Mouse (Mus musculus) neural tube, embryonic 14.5 days (tissue): Measurements from ENCODE around the gene Tiam1. TPM values are rescaled to one million over a fixed set of nuclear protein-coding genes. Genes with fewer than 3 reads are reported as not detected.

Experiments used
- ATAC-seq: fragments of 200-750 bp; cut with Nextera tagmentation; 2 replicates; pipeline ENCODE4 v1.8.0; 2017; ENCODE audit warnings: low read depth, mild to moderate bottlenecking, moderate TSS enrichment, moderate library complexity
- H3K27ac ChIP-seq: fragments of 300-500 bp; sonication (generic); 2 replicates; pipeline ENCODE4 v1.5.1; 2014; ENCODE audit warnings: low read depth, mild to moderate bottlenecking, control low read depth, low read length, moderate library complexity, mixed read lengths
- H3K27me3 ChIP-seq: fragments of 300-500 bp; sonication (generic); 2 replicates; pipeline ENCODE4 v1.6.1; 2014; ENCODE audit warnings: low read length; ENCODE audit not compliant: control insufficient read depth, insufficient read depth
- H3K36me3 ChIP-seq: fragments of 300-500 bp; sonication (generic); 2 replicates; pipeline ENCODE4 v1.6.1; 2014; ENCODE audit warnings: low read length, mixed read lengths; ENCODE audit not compliant: control insufficient read depth, insufficient read depth
- H3K4me1 ChIP-seq: fragments of 300-500 bp; sonication (generic); 2 replicates; pipeline ENCODE4 v1.6.1; 2014; ENCODE audit warnings: low read length; ENCODE audit not compliant: control insufficient read depth, insufficient read depth
- H3K4me2 ChIP-seq: fragments of 300-500 bp; sonication (generic); 2 replicates; pipeline ENCODE4 v1.6.1; 2014; ENCODE audit warnings: mild to moderate bottlenecking, low read depth, low read length, control low read depth
- H3K4me3 ChIP-seq: fragments of 300-500 bp; sonication (generic); 2 replicates; pipeline ENCODE4 v1.5.1; 2014; ENCODE audit warnings: low read depth, low read length, control low read depth, mixed read lengths
- H3K9ac ChIP-seq: fragments of 300-500 bp; sonication (generic); replicated peaks from 2 replicates; pipeline ENCODE4 v1.6.1; 2014; ENCODE audit warnings: low read depth, mild to moderate bottlenecking, control low read depth, low read length, mixed read lengths
- H3K9me3 ChIP-seq: fragments of 300-500 bp; sonication (generic); 2 replicates; pipeline ENCODE4 v1.6.1; 2016; ENCODE audit warnings: low read length; ENCODE audit not compliant: control insufficient read depth
- WGBS: fragments of 180-500 bp; shearing (Covaris S2); extraction: QIAGEN DNeasy Blood & Tissue Kit; methylation state at CpG from one replicate; pipeline ENCODE4 v1.1.7; 2014; 5-methylcytosine and 5-hydroxymethylcytosine counted together
- polyA plus RNA-seq: library from polyadenylated mRNA; unstranded; fragments of >200 nt; fragmentation: Nextera tagmentation; extraction: Ambion mirVana; gene quantifications from 2 replicates; pipeline ENCODE4 v1.2.1, GENCODE M21; 2014

Gene Tiam1
- polyA plus RNA-seq, 1 experiment from 2014 or later, result 34.8 TPM

GRCm38 (mm10) chr16:89789792-89790434 lies 353.7 kb downstream of the Tiam1 start:
- peaks cover 2% of the 10 kb centered on the region; the same call in 1 of the 2 replicates for H3K36me3 ChIP-seq
- H3K27me3 ChIP-seq, result no peaks in the 10 kb centered on the region
- no peak overlapping the region for H3K4me2 ChIP-seq
- no peak overlapping the region for H3K27ac ChIP-seq
- no peak for ATAC-seq
- H3K4me1 ChIP-seq, result no peaks in the 10 kb centered on the region
- H3K9me3 ChIP-seq, result no peaks in the 10 kb centered on the region
- H3K4me3 ChIP-seq, result no peak overlapping the region
- WGBS, result 86% methylated on average over 9 of the region's 9 CpGs
- no peak overlapping the region for H3K9ac ChIP-seq

GRCm38 (mm10) chr16:89785795-89786194 lies 357.8 kb downstream of the Tiam1 start:
- Histone ChIP-seq H3K9me3 (no peaks in the 10 kb centered on the region), H3K4me3 (no peak overlapping the region), H3K27me3 (no peaks in the 10 kb centered on the region), H3K4me2 (no peak overlapping the region), H3K36me3 (no peaks in the 10 kb centered on the region), H3K9ac (no peak overlapping the region), H3K27ac (no peak overlapping the region), H3K4me1 (no peaks in the 10 kb centered on the region)
- ATAC-seq, result no peak
- 87% methylated on average over 5 of the region's 5 CpGs for WGBS

GRCm38 (mm10) chr16:89779705-89780104 lies 363.9 kb downstream of the Tiam1 start:
- Histone ChIP-seq H3K9me3 (no peaks in the 10 kb centered on the region), H3K27me3 (no peaks in the 10 kb centered on the region), H3K4me2 (no peak overlapping the region), H3K9ac (no peak overlapping the region), H3K4me1 (no peaks in the 10 kb centered on the region), H3K27ac (no peak overlapping the region), H3K36me3 (no peaks in the 10 kb centered on the region), H3K4me3 (no peak overlapping the region)
- WGBS, result 79% methylated on average over 3 of the region's 3 CpGs
- no peak for ATAC-seq

GRCm38 (mm10) chr16:89777450-89777849 lies 366.1 kb downstream of the Tiam1 start:
- 77% methylated on average over 2 of the region's 2 CpGs for WGBS
- no peak for ATAC-seq
- H3K4me2 ChIP-seq, result no peak overlapping the region

DNA sequence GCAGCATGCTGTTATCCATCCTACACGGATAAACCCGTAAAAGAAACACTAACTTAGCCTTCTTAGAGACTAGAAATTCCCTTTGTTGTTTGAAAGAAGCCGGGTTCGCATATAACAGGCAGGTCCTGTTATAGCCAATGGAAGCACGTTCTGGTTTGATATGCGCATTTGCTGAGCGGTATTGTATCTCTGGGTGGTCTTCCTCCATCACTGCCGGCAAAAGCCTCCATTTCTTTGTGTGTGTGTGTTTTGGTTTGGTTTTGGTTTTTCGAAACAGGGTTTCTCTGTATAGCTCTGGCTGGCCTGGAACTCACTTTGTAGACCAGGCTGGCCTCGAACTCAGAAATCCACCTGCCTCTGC lies 369.0 kb downstream of the Tiam1 start:
- WGBS, result 24% methylated on average over 10 of the region's 10 CpGs
- no peaks in the 10 kb centered on the region for H3K4me1 ChIP-seq
- ATAC-seq, result no peak
- no peaks in the 10 kb centered on the region for H3K36me3 ChIP-seq
- H3K27ac ChIP-seq, result no peak overlapping the region
- H3K9ac ChIP-seq, result no peak overlapping the region
- H3K4me3 ChIP-seq, result no peak overlapping the region
- no peaks in the 10 kb centered on the region for H3K9me3 ChIP-seq
- H3K4me2 ChIP-seq, result peak overlapping the region; percentile 59; the same call in 1 of the 2 replicates
- no peaks in the 10 kb centered on the region for H3K27me3 ChIP-seq

More at GRCm38 (mm10) chr16:89777450-89777849, 366.1 kb downstream of the Tiam1 start:
- Histone ChIP-seq H3K27me3 (no peaks in the 10 kb centered on the region), H3K36me3 (no peaks in the 10 kb centered on the region), H3K9me3 (no peaks in the 10 kb centered on the region), H3K4me3 (no peak overlapping the region), H3K9ac (no peak overlapping the region), H3K4me1 (no peaks in the 10 kb centered on the region), H3K27ac (no peak overlapping the region)

GRCm38 (mm10) chr16:89773657-89774552 lies 369.7 kb downstream of the Tiam1 start:
- H3K4me1 ChIP-seq, result no peaks in the 10 kb centered on the region
- no peaks in the 10 kb centered on the region for H3K36me3 ChIP-seq
- H3K9ac ChIP-seq, result no peak overlapping the region
- ATAC-seq, result peak; percentile 89
- H3K27ac ChIP-seq, result no peak overlapping the region
- H3K9me3 ChIP-seq, result no peaks in the 10 kb centered on the region; the same call in 1 of the 2 replicates
- no peaks in the 10 kb centered on the region for H3K27me3 ChIP-seq
- WGBS, result 12% methylated on average over 30 of the region's 30 CpGs
- peak overlapping the region; percentile 59 for H3K4me2 ChIP-seq
- H3K4me3 ChIP-seq, result peak overlapping the region; percentile 9

DNA sequence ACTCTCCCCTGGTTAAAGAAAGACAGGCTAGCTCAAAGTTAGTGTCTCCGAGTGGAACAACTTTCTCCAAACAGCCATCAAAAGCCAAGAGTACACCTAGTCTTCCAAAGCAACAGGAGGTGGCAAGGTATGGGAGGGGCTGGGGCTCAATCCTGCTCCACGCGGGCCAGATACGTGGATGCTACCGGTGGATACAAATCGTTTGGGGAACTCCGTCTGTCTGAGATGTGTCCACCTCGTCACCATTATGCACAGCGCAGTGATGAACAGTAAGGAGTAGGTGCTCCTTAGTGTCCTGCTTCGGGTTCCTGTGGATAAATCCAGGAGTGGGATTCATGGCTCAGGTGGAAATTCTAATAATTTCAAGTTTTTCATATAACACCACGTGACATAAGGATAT lies 377.6 kb downstream of the Tiam1 start:
- Histone ChIP-seq H3K4me2 (no peak overlapping the region), H3K36me3 (no peaks in the 10 kb centered on the region), H3K4me3 (no peak overlapping the region), H3K4me1 (no peaks in the 10 kb centered on the region), H3K9me3 (no peaks in the 10 kb centered on the region; the same call in 1 of the 2 replicates), H3K9ac (no peak overlapping the region), H3K27ac (no peak overlapping the region), H3K27me3 (no peaks in the 10 kb centered on the region)
- 81% methylated on average over 11 of the region's 11 CpGs for WGBS
- no peak for ATAC-seq

DNA sequence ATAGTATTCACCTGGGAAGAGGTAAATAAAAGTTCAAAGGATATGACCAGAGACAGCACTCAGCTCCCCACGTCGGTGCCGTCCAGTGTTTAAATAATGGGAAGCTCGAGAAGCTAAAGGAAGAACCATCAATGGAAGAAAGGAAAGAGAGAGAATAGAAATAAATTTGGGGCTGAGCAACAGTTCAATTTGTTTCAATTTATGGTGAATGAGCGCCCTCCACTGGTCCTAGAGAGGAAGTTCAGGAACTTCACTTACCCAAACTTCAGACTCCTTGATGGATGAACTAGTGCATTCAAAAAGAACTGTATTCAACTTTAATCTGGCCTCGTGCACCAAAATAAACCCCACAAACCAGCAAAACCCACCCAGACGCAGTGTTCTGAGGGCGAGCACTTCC lies 378.1 kb downstream of the Tiam1 start:
- no peaks in the 10 kb centered on the region for H3K27me3 ChIP-seq
- H3K9me3 ChIP-seq, result no peaks in the 10 kb centered on the region; the same call in 1 of the 2 replicates
- WGBS, result 8% methylated on average over 8 of the region's 8 CpGs
- H3K9ac ChIP-seq, result no peak overlapping the region
- no peak overlapping the region for H3K27ac ChIP-seq
- no peaks in the 10 kb centered on the region for H3K4me1 ChIP-seq
- H3K4me3 ChIP-seq, result no peak overlapping the region
- no peak overlapping the region for H3K4me2 ChIP-seq
- peak; percentile 32; the same call in 1 of the 2 replicates for ATAC-seq
- no peaks in the 10 kb centered on the region for H3K36me3 ChIP-seq

DNA sequence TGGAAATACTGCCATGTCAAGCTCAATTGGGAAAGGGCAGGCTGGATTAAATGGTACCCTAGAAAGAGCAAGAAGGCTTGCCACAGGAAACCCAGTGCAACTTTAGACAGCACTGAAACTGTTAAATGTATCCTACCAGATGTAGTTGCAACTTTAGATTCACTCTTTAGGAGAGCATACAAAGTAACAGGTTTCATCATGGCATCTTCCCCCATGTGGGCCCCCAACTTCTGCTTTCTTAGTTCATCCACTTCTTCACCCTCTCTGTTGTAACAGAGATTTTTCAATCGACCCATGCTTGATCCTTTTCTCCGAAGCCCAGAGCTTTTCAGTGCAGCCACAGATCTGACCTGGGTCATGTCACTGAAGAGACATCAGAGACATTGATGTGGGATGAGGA lies 379.8 kb downstream of the Tiam1 start:
- Histone ChIP-seq H3K4me1 (no peaks in the 10 kb centered on the region), H3K9me3 (no peaks in the 10 kb centered on the region), H3K27me3 (no peaks in the 10 kb centered on the region), H3K9ac (no peak overlapping the region), H3K4me2 (no peak overlapping the region), H3K36me3 (no peaks in the 10 kb centered on the region), H3K4me3 (no peak overlapping the region), H3K27ac (no peak overlapping the region)
- ATAC-seq, result no peak
- 82% methylated on average over 2 of the region's 2 CpGs for WGBS
